Mouse (Mus musculus) stomach, postnatal 0 days (tissue): ENCODE data around the gene Tbcd. TPM values are rescaled to one million over a fixed set of nuclear protein-coding genes. Genes with fewer than 3 reads are reported as not detected.

Experiments
- ATAC-seq: fragments of 200-750 bp; cut with Nextera tagmentation; 2 replicates; pipeline ENCODE4 v1.8.0; 2017; ENCODE audit not compliant: low FRiP score, low TSS enrichment
- DNase-seq: peaks from one replicate; pipeline ENCODE4 v3.0.0-alpha.2; 2016; ENCODE audit warnings: low spot score
- H3K27ac ChIP-seq: fragments of 300-500 bp; sonication (generic); replicated peaks from 2 replicates; pipeline ENCODE4 v1.5.1; 2014; ENCODE audit warnings: mild to moderate bottlenecking, control low read depth
- H3K27me3 ChIP-seq: fragments of 300-500 bp; sonication (generic); 2 replicates; pipeline ENCODE4 v1.6.1; 2014; ENCODE audit warnings: low read length; ENCODE audit not compliant: control insufficient read depth, insufficient read depth
- H3K36me3 ChIP-seq: fragments of 300-500 bp; sonication (generic); 2 replicates; pipeline ENCODE4 v1.6.1; 2014; ENCODE audit warnings: low read length, mixed read lengths; ENCODE audit not compliant: control insufficient read depth, insufficient read depth
- H3K4me1 ChIP-seq: fragments of 300-500 bp; sonication (generic); replicated peaks from 2 replicates; pipeline ENCODE4 v1.6.1; 2014; ENCODE audit warnings: antibody characterized with exemption; ENCODE audit not compliant: control insufficient read depth, insufficient read depth
- H3K4me2 ChIP-seq: fragments of 300-500 bp; sonication (generic); replicated peaks from 2 replicates; pipeline ENCODE4 v1.6.1; 2014; ENCODE audit warnings: low read depth, mild to moderate bottlenecking, control low read depth, moderate library complexity
- H3K4me3 ChIP-seq: fragments of 300-500 bp; sonication (generic); 2 replicates; pipeline ENCODE4 v1.5.1; 2014; ENCODE audit warnings: low read depth, low read length, control low read depth
- H3K9ac ChIP-seq: fragments of 300-500 bp; sonication (generic); 2 replicates; pipeline ENCODE4 v1.6.1; 2014; ENCODE audit warnings: mild to moderate bottlenecking, low read length, control low read depth, mixed read lengths
- H3K9me3 ChIP-seq: fragments of 300-500 bp; sonication (generic); 2 replicates; pipeline ENCODE4 v1.6.1; 2016; ENCODE audit warnings: low read length; ENCODE audit not compliant: control insufficient read depth
- CTCF ChIP-seq: IDR thresholded peaks from 2 replicates; pipeline ENCODE4 v1.5.1; 2016; ENCODE audit warnings: antibody characterized with exemption, low read depth, mild to moderate bottlenecking, moderate library complexity
- EP300 ChIP-seq: optimal IDR thresholded peaks from 2 replicates; pipeline ENCODE3; 2016; ENCODE audit warnings: antibody characterized with exemption
- WGBS: fragments of 180-500 bp; shearing (Covaris S2); extraction: QIAGEN DNeasy Blood & Tissue Kit; methylation state at CpG from one replicate; pipeline ENCODE4 v1.1.7; 2014; 5-methylcytosine and 5-hydroxymethylcytosine counted together
- polyA plus RNA-seq: library from polyadenylated mRNA; unstranded; fragments of >200 nt; fragmentation: Nextera tagmentation; extraction: Ambion mirVana; gene quantifications from 2 replicates; pipeline ENCODE4 v1.2.1, GENCODE M21; 2015

Gene Tbcd
- polyA plus RNA-seq, 1 experiment from 2014 or later = 36.8 TPM

GRCm38 (mm10) chr11:121512896-121513572, 61.3 kb downstream of the Tbcd start:
- Histone ChIP-seq H3K36me3 (no peaks in the 10 kb centered on the region; the same call in 1 of the 2 replicates), H3K9ac (no peak overlapping the region), H3K4me1 (0 out of 2 replicates have a peak, but pooled peaks cover 5% of the 10 kb centered on the region), H3K4me3 (no peak overlapping the region), H3K9me3 (no peaks in the 10 kb centered on the region), H3K27ac (no peak overlapping the region), H3K4me2 (no peak overlapping the region), H3K27me3 (no peaks in the 10 kb centered on the region)
- TF ChIP-seq CTCF (no peak), EP300 (no peak)
- 89% methylated on average over 8 of the region's 8 CpGs for WGBS
- DNase-seq (no peak), ATAC-seq (no peak)

GRCm38 (mm10) chr11:121515996-121516395, 64.2 kb downstream of the Tbcd start:
- H3K9me3 ChIP-seq = no peaks in the 10 kb centered on the region
- no peak overlapping the region for H3K4me3 ChIP-seq
- H3K4me2 ChIP-seq = no peak overlapping the region
- H3K27me3 ChIP-seq = no peaks in the 10 kb centered on the region
- WGBS = 56% methylated on average over 9 of the region's 9 CpGs
- no peaks in the 10 kb centered on the region; the same call in 1 of the 2 replicates for H3K36me3 ChIP-seq
- H3K27ac ChIP-seq = peak overlapping the region; percentile 88
- 0 out of 2 replicates have a peak overlapping the region, but pooled peaks have one; percentile 27 for H3K9ac ChIP-seq
- H3K4me1 ChIP-seq = 0 out of 2 replicates have a peak, but pooled peaks cover 5% of the 10 kb centered on the region
- DNase-seq (no peak), ATAC-seq (no peak)
- TF ChIP-seq CTCF (no peak), EP300 (no peak)

GRCm38 (mm10) chr11:121516906-121517305, 65.2 kb downstream of the Tbcd start:
- H3K36me3 ChIP-seq = no peaks in the 10 kb centered on the region; the same call in 1 of the 2 replicates
- H3K27me3 ChIP-seq = no peaks in the 10 kb centered on the region
- peak overlapping the region; percentile 38 for H3K4me2 ChIP-seq
- DNase-seq (peak; percentile 74), ATAC-seq (peak; percentile 62; the same call in 1 of the 2 replicates)
- peak overlapping the region; percentile 45; the same call in 1 of the 2 replicates for H3K9ac ChIP-seq
- TF ChIP-seq EP300 = no peak
- no peak for TF ChIP-seq CTCF
- peak overlapping the region; percentile 88 for H3K27ac ChIP-seq
- no peak overlapping the region for H3K4me3 ChIP-seq
- no peaks in the 10 kb centered on the region for H3K9me3 ChIP-seq
- H3K4me1 ChIP-seq = 0 out of 2 replicates have a peak, but pooled peaks cover 5% of the 10 kb centered on the region
- 45% methylated on average over 3 of the region's 3 CpGs for WGBS

GRCm38 (mm10) chr11:121517687-121518465, 66.1 kb downstream of the Tbcd start:
- no peaks in the 10 kb centered on the region for H3K9me3 ChIP-seq
- ATAC-seq (peak; percentile 38; the same call in 1 of the 2 replicates), DNase-seq (peak; percentile 52)
- no peaks in the 10 kb centered on the region for H3K27me3 ChIP-seq
- no peaks in the 10 kb centered on the region for H3K36me3 ChIP-seq
- 0 out of 2 replicates have a peak, but pooled peaks cover 5% of the 10 kb centered on the region for H3K4me1 ChIP-seq
- 64% methylated on average over 17 of the region's 17 CpGs for WGBS
- H3K27ac ChIP-seq = peak overlapping the region; percentile 88
- H3K4me2 ChIP-seq = peak overlapping the region; percentile 38
- TF ChIP-seq EP300 (no peak), CTCF (no peak)
- peak overlapping the region; percentile 18 for H3K9ac ChIP-seq
- H3K4me3 ChIP-seq = peak overlapping the region; percentile 29

GRCm38 (mm10) chr11:121519131-121519530, 67.4 kb downstream of the Tbcd start, which contains the start of gene Zfp750:
Gene Zfp750 (minus strand): TSS chr11:121519333.
- DNase-seq (peak; percentile 83), ATAC-seq (peak; percentile 36; the same call in 1 of the 2 replicates)
- TF ChIP-seq CTCF = no peak
- no peak for TF ChIP-seq EP300
- 0 out of 2 replicates have a peak, but pooled peaks cover 5% of the 10 kb centered on the region for H3K4me1 ChIP-seq
- no peaks in the 10 kb centered on the region for H3K9me3 ChIP-seq
- H3K27me3 ChIP-seq = no peaks in the 10 kb centered on the region
- WGBS = 36% methylated on average over 10 of the region's 10 CpGs
- peak within 1 kb of the TSS; percentile 38 for H3K4me2 ChIP-seq
- peak within 1 kb of the TSS; percentile 34 for H3K4me3 ChIP-seq
- H3K27ac ChIP-seq = peak within 1 kb of the TSS; percentile 88
- peak within 1 kb of the TSS; percentile 47 for H3K9ac ChIP-seq
- H3K36me3 ChIP-seq = no peaks in the 10 kb centered on the region
